Mouse (Mus musculus) kidney, embryonic 14.5 days (tissue): ENCODE data around the gene Fbxl16. TPM values are rescaled to one million over a fixed set of nuclear protein-coding genes. Genes with fewer than 3 reads are reported as not detected.
A peak's percentile ranks its signal among the peaks of the same experiment; 100 is the strongest.

Experiments used
- ATAC-seq: fragments of 200-750 bp; cut with Nextera tagmentation; 2 replicates; pipeline ENCODE4 v1.8.0; 2017; ENCODE audit warnings: moderate number of reproducible peaks, mild to moderate bottlenecking, moderate TSS enrichment, moderate library complexity; ENCODE audit not compliant: low FRiP score, low TSS enrichment
- H3K27ac ChIP-seq: fragments of 300-500 bp; sonication (generic); 2 replicates; pipeline ENCODE4 v1.5.1; 2014; ENCODE audit warnings: low read depth, mild to moderate bottlenecking, low read length, moderate library complexity, mixed read lengths
- H3K27me3 ChIP-seq: fragments of 300-500 bp; sonication (generic); 2 replicates; pipeline ENCODE4 v1.6.1; 2014; ENCODE audit warnings: mild to moderate bottlenecking, low read length; ENCODE audit not compliant: control insufficient read depth, insufficient read depth
- H3K36me3 ChIP-seq: fragments of 300-500 bp; sonication (generic); 2 replicates; pipeline ENCODE4 v1.6.1; 2014; ENCODE audit warnings: low read length, mixed read lengths; ENCODE audit not compliant: control insufficient read depth, insufficient read depth
- H3K4me1 ChIP-seq: fragments of 300-500 bp; sonication (generic); 2 replicates; pipeline ENCODE4 v1.6.1; 2014; ENCODE audit warnings: low read length, mixed read lengths; ENCODE audit not compliant: control insufficient read depth, insufficient read depth
- H3K4me2 ChIP-seq: fragments of 300-500 bp; sonication (generic); replicated peaks from 2 replicates; pipeline ENCODE4 v1.6.1; 2014; ENCODE audit warnings: low read depth, mild to moderate bottlenecking, low read length
- H3K4me3 ChIP-seq: fragments of 300-500 bp; sonication (generic); 2 replicates; pipeline ENCODE4 v1.5.1; 2014; ENCODE audit warnings: mild to moderate bottlenecking, low read length
- H3K9ac ChIP-seq: fragments of 300-500 bp; sonication (generic); 2 replicates; pipeline ENCODE4 v1.6.1; 2014; ENCODE audit warnings: low read depth, mild to moderate bottlenecking, low read length, moderate library complexity
- H3K9me3 ChIP-seq: fragments of 300-500 bp; sonication (generic); 2 replicates; pipeline ENCODE4 v1.6.1; 2016; ENCODE audit warnings: low read length; ENCODE audit not compliant: control insufficient read depth
- WGBS: fragments of 180-500 bp; shearing (Covaris S2); extraction: QIAGEN DNeasy Blood & Tissue Kit; methylation state at CpG from one replicate; pipeline ENCODE4 v1.1.7; 2014; 5-methylcytosine and 5-hydroxymethylcytosine counted together
- polyA plus RNA-seq: library from polyadenylated mRNA; unstranded; fragments of >200 nt; fragmentation: Nextera tagmentation; extraction: Ambion mirVana; gene quantifications from 2 replicates; pipeline ENCODE4 v1.2.1, GENCODE M21; 2014

Gene Fbxl16
- polyA plus RNA-seq, 1 experiment from 2014 or later: 1.3 TPM

GRCm38 (mm10) chr17:25777948-25778347, 30.9 kb upstream of the Fbxl16 start:
- no peak for ATAC-seq
- no peaks in the 10 kb centered on the region for H3K27me3 ChIP-seq
- 91% methylated on average over 5 of the region's 5 CpGs for WGBS
- H3K4me1 ChIP-seq: peaks cover 6% of the 10 kb centered on the region
- H3K36me3 ChIP-seq: peaks cover 44% of the 10 kb centered on the region
- no peak overlapping the region for H3K27ac ChIP-seq
- H3K9me3 ChIP-seq: no peaks in the 10 kb centered on the region
- H3K4me3 ChIP-seq: no peak overlapping the region
- H3K4me2 ChIP-seq: no peak overlapping the region
- no peak overlapping the region for H3K9ac ChIP-seq

- Histone ChIP-seq H3K36me3 (peaks cover 54% of the 10 kb centered on the region), H3K9me3 (no peaks in the 10 kb centered on the region), H3K27me3 (no peaks in the 10 kb centered on the region), H3K9ac (no peak overlapping the region), H3K4me1 (peaks cover 12% of the 10 kb centered on the region), H3K4me3 (no peak overlapping the region), H3K4me2 (no peak overlapping the region), H3K27ac (no peak overlapping the region)
- ATAC-seq: no peak
- whole genome bisulfite sequencing: 80% methylated on average over 6 of the region's 6 CpGs
Observed at GRCm38 (mm10) chr17:25781339-25781738, 27.5 kb upstream of the Fbxl16 start.

DNA sequence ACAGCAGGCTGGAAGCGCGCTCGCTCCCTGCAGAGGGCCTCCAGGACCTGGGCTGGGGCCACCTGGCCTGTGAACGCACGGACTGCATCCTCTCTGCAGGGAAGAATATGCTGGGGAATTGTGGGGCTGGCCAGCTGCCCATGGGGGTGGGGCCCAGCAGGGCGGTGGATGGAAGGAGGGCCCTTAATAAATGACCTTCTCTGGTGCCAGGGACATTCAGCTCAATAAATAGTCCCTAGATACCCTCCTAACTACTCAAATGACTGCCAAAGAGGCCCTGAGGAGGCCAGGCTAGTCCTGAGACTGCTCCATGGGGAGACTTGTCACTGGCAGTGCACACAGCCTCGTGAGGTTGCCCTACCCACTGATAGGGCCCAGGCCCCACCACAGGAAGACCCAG, 25.8 kb upstream of the Fbxl16 start:
- Histone ChIP-seq H3K36me3 (peaks cover 52% of the 10 kb centered on the region), H3K9ac (no peak overlapping the region), H3K27me3 (no peaks in the 10 kb centered on the region), H3K9me3 (no peaks in the 10 kb centered on the region), H3K27ac (no peak overlapping the region), H3K4me3 (no peak overlapping the region), H3K4me2 (no peak overlapping the region), H3K4me1 (peaks cover 12% of the 10 kb centered on the region)
- ATAC-seq: no peak
- WGBS: 93% methylated on average over 7 of the region's 7 CpGs

GRCm38 (mm10) chr17:25783861-25784574, 24.9 kb upstream of the Fbxl16 start:
- Histone ChIP-seq H3K4me3 (peak overlapping the region; percentile 58), H3K27ac (no peak overlapping the region), H3K9me3 (no peaks in the 10 kb centered on the region), H3K27me3 (no peaks in the 10 kb centered on the region), H3K4me1 (peaks cover 12% of the 10 kb centered on the region), H3K36me3 (peaks cover 47% of the 10 kb centered on the region), H3K9ac (peak overlapping the region; percentile 65; the same call in 1 of the 2 replicates), H3K4me2 (peak overlapping the region; percentile 57)
- 75% methylated on average over 15 of the region's 15 CpGs for WGBS
- ATAC-seq: 0 out of 2 replicates have a peak, but pooled peaks have one; percentile 10

DNA sequence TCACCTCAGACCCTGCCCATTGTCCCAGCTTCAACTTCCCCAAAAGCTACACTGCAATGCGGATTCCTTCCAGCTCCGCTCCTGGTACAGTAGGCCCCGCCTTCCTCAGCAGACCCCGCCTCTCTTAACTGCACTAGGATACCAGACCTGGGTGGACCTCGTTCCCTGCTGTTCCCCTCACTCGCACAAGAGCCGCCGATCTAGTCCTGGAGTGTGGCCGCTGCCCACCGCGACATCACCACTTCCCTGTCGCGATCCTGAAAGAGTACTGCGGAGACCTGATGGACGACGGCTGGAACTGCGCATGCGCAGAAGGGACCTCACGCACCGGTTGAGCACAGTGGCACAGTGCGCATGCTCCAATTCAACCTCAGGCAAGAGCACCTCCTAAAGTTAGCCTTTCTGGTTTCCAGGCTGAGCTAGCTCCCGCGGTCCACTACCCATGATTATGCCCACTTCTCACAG, 23.6 kb upstream of the Fbxl16 start, which contains the start of gene Haghl:
Gene Haghl (minus strand): TSS at position 393 of the 465 bp plus-strand sequence.
- H3K36me3 ChIP-seq: peaks cover 52% of the 10 kb centered on the region
- under 1% methylated on average over 23 of the region's 23 CpGs for WGBS

DNA sequence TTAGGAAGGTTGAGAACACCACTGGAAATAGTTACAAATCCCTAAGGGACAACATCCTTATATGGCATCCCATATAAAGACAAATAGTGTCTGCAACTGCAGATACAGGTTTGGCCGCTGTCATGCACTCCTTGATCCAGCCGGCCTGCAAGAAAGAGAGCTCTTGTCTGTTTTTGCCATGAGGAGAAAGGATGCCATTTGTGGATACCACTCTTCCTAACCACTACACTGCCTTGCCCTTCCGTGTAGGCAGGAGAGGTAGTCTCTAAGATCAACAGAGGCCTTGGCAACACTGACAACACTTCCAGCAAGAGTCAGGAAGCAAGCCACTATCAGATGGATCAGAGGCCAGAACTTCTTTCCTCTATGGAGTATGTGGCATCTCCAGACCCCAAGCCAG, 22.6 kb upstream of the Fbxl16 start, which contains the start of gene Ccdc78:
Gene Ccdc78 (plus strand): TSS at position 301 of the 400 bp plus-strand sequence.
- Histone ChIP-seq H3K4me2 (peak within 1 kb of the TSS; percentile 57), H3K36me3 (peaks cover 45% of the 10 kb centered on the region), H3K4me1 (peaks cover 19% of the 10 kb centered on the region), H3K9me3 (no peaks in the 10 kb centered on the region), H3K4me3 (peak within 1 kb of the TSS; percentile 58), H3K27ac (peak within 1 kb of the TSS; percentile 65; the same call in 1 of the 2 replicates), H3K27me3 (no peaks in the 10 kb centered on the region), H3K9ac (peak within 1 kb of the TSS; percentile 65; the same call in 1 of the 2 replicates)
- no peak for ATAC-seq
- 90% methylated on average over 3 of the region's 3 CpGs for WGBS

More for the DNA sequence above, 23.6 kb upstream of the Fbxl16 start, which contains the start of gene Haghl:
- peak within 1 kb of the TSS; percentile 57 for H3K4me2 ChIP-seq
- peak within 1 kb of the TSS; percentile 65; the same call in 1 of the 2 replicates for H3K27ac ChIP-seq
- no peaks in the 10 kb centered on the region for H3K9me3 ChIP-seq
- peak within 1 kb of the TSS; percentile 58 for H3K4me3 ChIP-seq
- ATAC-seq: peak; percentile 89
- peak within 1 kb of the TSS; percentile 65 for H3K9ac ChIP-seq
- H3K4me1 ChIP-seq: peaks cover 12% of the 10 kb centered on the region
- no peaks in the 10 kb centered on the region for H3K27me3 ChIP-seq

DNA sequence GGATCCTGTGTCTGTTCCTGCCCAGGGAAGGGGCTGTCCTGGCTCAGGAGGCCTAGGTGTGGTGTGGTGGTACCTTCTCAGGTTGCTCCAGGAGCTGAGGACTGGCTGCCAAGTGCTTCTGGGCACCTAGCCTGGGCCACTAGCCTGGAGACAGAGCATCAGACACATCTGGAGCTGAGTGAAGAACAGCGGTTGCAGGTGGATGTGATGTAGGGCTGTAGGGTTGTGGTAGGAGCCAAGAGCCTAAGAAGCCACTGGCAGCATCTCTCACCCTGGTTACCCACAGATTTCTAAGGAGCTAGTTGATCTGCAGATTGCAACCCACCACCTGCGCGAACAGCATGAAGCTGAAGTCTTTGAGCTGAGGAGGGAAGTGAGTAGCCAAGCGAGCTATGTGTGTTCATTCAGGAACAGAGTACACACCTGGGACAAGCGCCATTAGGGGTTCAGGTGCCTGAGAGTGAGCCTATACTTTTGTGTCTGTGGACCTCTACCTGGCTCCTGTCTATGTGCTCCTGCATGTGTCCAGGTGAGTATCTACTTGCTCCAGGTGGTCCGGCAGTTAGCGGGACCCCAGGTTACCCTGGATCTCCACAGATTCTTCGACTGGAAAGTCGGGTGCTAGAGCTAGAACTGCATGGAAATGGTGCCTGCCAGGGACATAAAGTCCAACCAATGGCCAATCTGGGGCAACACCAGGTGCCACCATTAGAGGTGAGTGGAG, 21.9 kb upstream of the Fbxl16 start:
- 92% methylated on average over 9 of the region's 9 CpGs for WGBS
- Histone ChIP-seq H3K4me3 (no peak overlapping the region), H3K36me3 (peaks cover 39% of the 10 kb centered on the region), H3K27me3 (no peaks in the 10 kb centered on the region), H3K9ac (no peak overlapping the region), H3K27ac (no peak overlapping the region), H3K4me2 (no peak overlapping the region), H3K9me3 (no peaks in the 10 kb centered on the region), H3K4me1 (peaks cover 22% of the 10 kb centered on the region)
- ATAC-seq: no peak

- Histone ChIP-seq H3K9ac (peak overlapping the region; percentile 82), H3K4me2 (peak overlapping the region; percentile 92), H3K4me3 (peak overlapping the region; percentile 89), H3K36me3 (peaks cover 23% of the 10 kb centered on the region), H3K4me1 (peaks cover 49% of the 10 kb centered on the region), H3K27ac (peak overlapping the region; percentile 99; the same call in 1 of the 2 replicates), H3K9me3 (no peaks in the 10 kb centered on the region), H3K27me3 (no peaks in the 10 kb centered on the region)
- WGBS: 30% methylated on average over 19 of the region's 19 CpGs
- ATAC-seq: peak; percentile 26; the same call in 1 of the 2 replicates
Observed at GRCm38 (mm10) chr17:25791320-25791842, 17.5 kb upstream of the Fbxl16 start.
